Mouse (Mus musculus): ENCODE data around the gene Rnf25. TPM values are rescaled to one million over a fixed set of nuclear protein-coding genes. Genes with fewer than 3 reads are reported as not detected.
A peak's percentile ranks its signal among the peaks of the same experiment; 100 is the strongest.

Rnf25 gene
- total RNA-seq (2021), result 10 to 100 TPM; 13.8 to 19.6 TPM
- long read RNA-seq, experiment 1, result 0 reads
- long read RNA-seq, experiment 2, partial matches to known transcripts, result 0 of 1 reads
- long read RNA-seq, experiment 2, other reads (novel, unspliced or antisense), result 0 of 1 reads

DNA sequence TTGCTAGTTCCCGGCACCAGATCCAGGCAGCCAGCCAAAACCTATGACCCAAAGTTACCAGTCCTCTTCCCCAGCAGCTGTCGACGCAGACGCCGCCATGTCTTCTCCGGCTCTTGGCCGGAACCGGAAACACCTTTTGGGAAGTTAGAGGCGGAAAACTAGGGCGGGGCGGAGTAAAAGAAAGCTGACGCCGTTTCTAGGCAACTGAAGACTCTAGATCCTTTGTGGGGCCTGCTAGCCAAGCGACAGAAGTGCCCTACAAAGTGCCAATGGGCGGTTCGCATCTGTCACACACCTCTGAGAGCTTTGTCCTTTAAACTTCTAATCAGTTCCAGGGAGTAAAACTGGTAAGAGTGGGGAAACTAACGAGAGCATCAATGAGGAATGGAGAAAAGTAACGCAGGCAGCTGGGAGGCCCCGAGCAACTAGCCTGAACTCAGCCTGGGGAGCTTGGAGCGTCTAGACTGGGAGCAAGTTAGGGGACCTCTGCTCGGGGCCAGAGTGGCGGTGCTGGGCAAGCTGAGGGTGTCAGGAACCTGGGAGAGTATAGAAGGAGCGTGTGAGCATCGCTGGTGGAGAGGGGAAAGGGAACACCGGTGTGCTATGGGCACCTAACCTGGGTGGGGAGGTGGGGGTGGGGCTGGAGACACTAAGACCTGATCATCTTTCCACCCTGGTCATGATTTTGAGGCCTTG, at the start of gene Rnf25, which contains the start of gene Stk36:
Gene Rnf25 (minus strand): TSS at position 131 of the 696 bp plus-strand sequence.
Gene Stk36 (plus strand): TSS at position 179 of the 696 bp plus-strand sequence.
- peak; percentile 91 to 94 for DNase-seq

DNA sequence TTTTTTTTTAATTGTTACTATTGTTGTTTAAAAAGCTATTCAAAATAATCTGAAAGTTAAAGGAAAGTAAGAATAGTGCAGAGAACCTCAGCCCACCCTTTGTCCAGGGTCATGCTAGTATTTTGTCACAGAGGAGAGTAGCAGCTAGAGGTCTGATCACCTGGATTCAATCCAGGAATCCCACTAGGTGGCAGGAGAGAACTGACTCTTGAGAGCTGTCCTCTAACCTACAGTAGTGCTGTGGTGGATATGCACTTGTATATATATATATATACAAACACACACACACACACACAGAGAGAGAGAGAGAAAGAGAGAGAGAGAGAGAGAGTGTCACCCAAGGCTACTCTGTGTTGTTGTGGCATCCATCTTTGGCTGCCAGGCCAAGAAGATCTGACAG, 42.7 kb upstream of the Rnf25 start:
- no peak for DNase-seq

- no peak for DNase-seq
Observed at GRCm38 (mm10) chr1:74643524-74643923, 42.3 kb upstream of the Rnf25 start.

GRCm38 (mm10) chr1:74632734-74633133, 31.5 kb upstream of the Rnf25 start:
- DNase-seq, result no peak

GRCm38 (mm10) chr1:74628001-74628400, 26.8 kb upstream of the Rnf25 start:
- DNase-seq, result no peak

GRCm38 (mm10) chr1:74626076-74626475, 24.9 kb upstream of the Rnf25 start:
- DNase-seq, result no peak

DNA sequence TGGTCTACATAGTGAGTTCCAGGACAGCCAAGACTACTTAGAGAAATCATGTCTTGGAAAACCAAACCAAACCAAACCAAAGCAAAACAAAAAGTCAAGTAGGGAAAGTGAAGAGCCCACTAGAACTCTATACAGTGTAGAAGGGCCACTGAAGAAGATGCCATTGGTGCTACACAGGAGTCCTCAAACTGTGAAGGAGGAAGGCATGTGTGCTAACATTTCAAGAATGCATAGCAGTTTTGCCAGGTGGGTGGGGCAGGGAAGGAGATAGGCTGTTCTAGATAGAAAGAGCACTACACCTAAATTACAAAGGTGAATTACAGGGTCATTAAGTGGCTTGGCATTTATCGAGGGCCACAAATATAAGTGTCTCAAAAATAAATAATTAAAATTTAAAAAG, 23.0 kb upstream of the Rnf25 start:
- no peak for DNase-seq

DNA sequence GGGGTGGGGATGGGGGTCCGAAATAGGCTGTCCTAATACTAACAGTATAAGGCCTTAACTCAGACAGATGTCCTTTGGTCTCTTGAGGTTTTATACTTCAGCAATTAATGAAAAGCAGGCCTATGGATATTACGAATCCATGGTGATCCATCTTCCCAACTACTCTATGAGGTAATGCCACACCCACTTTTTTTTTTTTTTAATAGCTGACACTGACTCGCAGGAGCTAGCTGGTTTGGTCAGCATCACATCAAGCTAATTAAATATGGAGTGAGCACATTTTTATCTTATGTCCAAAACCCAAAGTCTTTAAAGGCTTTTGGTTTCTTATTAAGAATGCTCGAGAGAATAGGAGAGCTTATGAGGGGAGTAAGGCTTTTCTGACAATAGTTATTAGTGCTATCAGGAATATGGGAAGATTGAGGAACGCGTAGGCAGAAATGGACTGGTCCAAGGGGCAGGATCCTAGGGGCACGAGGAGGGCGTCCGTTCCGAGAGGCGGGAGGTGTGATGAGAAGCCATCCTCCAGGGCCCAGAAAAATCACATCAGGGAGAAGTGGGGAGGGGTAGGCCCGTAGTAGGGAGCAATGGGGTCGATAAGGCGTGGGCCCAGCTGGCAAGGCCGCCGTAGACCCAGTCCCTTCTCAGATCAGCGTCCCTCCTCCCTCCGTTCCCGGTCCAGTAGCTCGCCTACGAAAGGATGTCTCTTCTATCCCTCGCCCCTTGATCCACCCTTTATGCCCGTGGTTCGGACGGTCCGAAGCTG, 513 bp downstream of the Rnf25 start:
- DNase-seq, result no peak

GRCm38 (mm10) chr1:74594434-74594833, 6.8 kb downstream of the Rnf25 start:
- DNase-seq, result no peak

- peak; percentile 99 to 100 for DNase-seq
Observed at GRCm38 (mm10) chr1:74587773-74588445, 13.3 kb downstream of the Rnf25 start, which contains the start of the genes Zfp142 and Bcs1l. TSS of gene Zfp142 (minus strand) at chr1:74588246. TSS of gene Bcs1l (plus strand) at chr1:74588289.

GRCm38 (mm10) chr1:74587233-74587772, 13.9 kb downstream of the Rnf25 start:
- DNase-seq, result no peak

- peak; percentile 51 to 75 for DNase-seq
Observed at GRCm38 (mm10) chr1:74584616-74585398, 16.4 kb downstream of the Rnf25 start.

DNA sequence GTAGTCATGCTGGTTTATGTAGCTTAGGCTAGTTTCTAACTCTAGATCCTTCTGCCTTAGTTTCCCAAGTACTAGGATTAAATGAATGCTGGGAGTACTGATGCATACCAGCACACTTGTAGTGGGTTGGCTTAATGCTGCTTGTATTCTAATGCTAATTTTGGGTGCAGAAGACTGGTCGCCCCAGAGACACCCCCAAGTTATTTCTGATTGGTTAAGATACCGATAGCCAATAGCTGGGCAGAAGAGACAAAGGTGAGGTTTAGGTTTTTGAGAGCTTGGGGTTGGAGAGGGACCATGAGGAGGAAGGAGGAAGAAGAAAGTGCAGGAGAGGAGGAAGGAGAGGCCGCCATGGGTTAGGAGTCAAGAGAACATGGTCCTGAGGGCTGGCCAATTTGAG, 18.6 kb downstream of the Rnf25 start:
- no peak for DNase-seq

- no peak for DNase-seq
Observed at GRCm38 (mm10) chr1:74569739-74570719, 31.2 kb downstream of the Rnf25 start.

- no peak for DNase-seq
Observed at GRCm38 (mm10) chr1:74565834-74566233, 35.4 kb downstream of the Rnf25 start.

DNA sequence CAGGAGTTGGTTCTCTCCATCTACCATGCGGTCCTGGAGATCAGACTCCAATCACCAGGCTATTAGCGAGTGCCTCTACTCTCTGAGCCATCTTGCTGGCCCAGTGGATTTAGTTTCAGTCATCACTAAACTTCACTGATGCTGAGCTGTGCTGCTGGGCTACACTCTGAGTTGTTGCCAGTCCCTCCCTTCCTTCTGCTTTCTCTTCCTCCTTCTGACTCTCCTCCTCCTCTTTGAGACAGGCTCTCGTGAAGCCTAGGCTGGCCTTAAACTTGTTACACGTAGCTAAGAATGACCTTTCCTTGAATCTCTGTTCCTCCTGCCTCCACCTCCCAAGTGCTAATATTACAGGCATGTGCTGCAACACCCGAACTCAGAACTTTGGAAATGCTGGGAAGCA, 42.1 kb downstream of the Rnf25 start:
- no peak for DNase-seq

DNA sequence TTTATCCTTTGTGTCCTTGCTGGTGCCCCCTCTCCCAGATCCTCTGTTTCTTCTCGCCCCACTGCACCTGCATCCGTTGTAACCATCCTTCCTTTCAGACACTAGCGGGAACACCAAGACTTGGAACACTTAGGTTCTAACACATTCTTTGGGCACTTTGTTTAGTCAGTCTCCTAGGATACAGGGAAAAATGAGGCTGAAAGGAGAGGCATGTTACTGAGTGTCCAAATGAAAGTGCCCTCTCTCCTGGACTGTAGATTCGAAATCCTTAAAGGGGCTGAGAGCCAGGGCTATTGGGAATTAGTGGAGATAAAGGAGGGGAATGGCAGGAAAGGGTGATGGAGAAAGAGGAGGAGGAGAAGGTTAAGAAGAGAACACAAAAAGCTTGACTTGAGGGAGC, 57.0 kb downstream of the Rnf25 start, which contains the start of gene Usp37:
Gene Usp37 (minus strand): TSS at position 101 of the 400 bp plus-strand sequence.
- no peak for DNase-seq

All from heart, adult 18-20 months (tissue).